In genomic region chr5:92711666-92712290, GRCm38 (mm10) we compare ENCODE assay signal across 28 mouse cellular contexts. TPM values are rescaled to one million over a fixed set of nuclear protein-coding genes. Genes with fewer than 3 reads are reported as not detected.
A peak's percentile ranks its signal among the peaks of the same experiment; 100 is the strongest.
DNase-seq lines count a peak whose midpoint lies in the region; ATAC-seq and TF ChIP-seq lines count a peak whose summit lies in the region.
"Had no signal": no experiment of that assay in that cellular context is flagged by ENCODE, and none has a peak within 500 bp of the region (broad histone marks: within the 10 kb centered on the region; RNA-seq: fewer than 3 reads in every experiment).

No protein-coding gene starts in this region.

- TF ChIP-seq EP300 in lung, postnatal 0 days (IDR thresholded peaks at IDR 0.05): no peak

- no peaks in the 10 kb centered on the region for H3K9me3 ChIP-seq in hindbrain, postnatal 0 days (ENCODE audit: low read length)
- no peaks in the 10 kb centered on the region for H3K9me3 ChIP-seq in hindbrain, embryonic 12.5 days (replicated peaks)
- no peaks in the 10 kb centered on the region for H3K9me3 ChIP-seq in lung, postnatal 0 days (ENCODE audit: low read length)
- no peaks in the 10 kb centered on the region for H3K9me3 ChIP-seq in limb, embryonic 15.5 days
- no peaks in the 10 kb centered on the region for H3K9me3 ChIP-seq in neural tube, embryonic 15.5 days (replicated peaks)
- H3K9me3 ChIP-seq in midbrain, postnatal 0 days (ENCODE audit: low read length): no peaks in the 10 kb centered on the region
- H3K9me3 ChIP-seq: hindbrain, embryonic 13.5 days; midbrain, embryonic 10.5 days; midbrain, embryonic 15.5 days had no signal

- ATAC-seq in hindbrain, postnatal 0 days: no peak
- no peak for ATAC-seq in hindbrain, embryonic 12.5 days (ENCODE audit: low FRiP score)
- no peak for ATAC-seq in lung, postnatal 0 days
- ATAC-seq in limb, embryonic 15.5 days (ENCODE audit: insufficient number of reproducible peaks, low FRiP score, low TSS enrichment, low read depth): no peak
- ATAC-seq in neural tube, embryonic 15.5 days (ENCODE audit: low FRiP score): peak; percentile 74
- no peak for ATAC-seq in midbrain, postnatal 0 days (ENCODE audit: low FRiP score)
- ATAC-seq: midbrain, embryonic 15.5 days; Patski had no signal

- H3K4me1 ChIP-seq in hindbrain, postnatal 0 days (ENCODE audit: insufficient read depth, low read length): no peaks in the 10 kb centered on the region
- H3K4me1 ChIP-seq in hindbrain, embryonic 12.5 days: peaks cover 8% of the 10 kb centered on the region
- H3K4me1 ChIP-seq in lung, postnatal 0 days (ENCODE audit: insufficient read depth, low read depth, low read length): peaks cover 13% of the 10 kb centered on the region; the same call in 1 of the 2 replicates
- H3K4me1 ChIP-seq in limb, embryonic 15.5 days: no peaks in the 10 kb centered on the region; the same call in 1 of the 2 replicates
- H3K4me1 ChIP-seq in neural tube, embryonic 15.5 days: 0 out of 2 replicates have a peak, but pooled peaks cover 3% of the 10 kb centered on the region
- H3K4me1 ChIP-seq in midbrain, postnatal 0 days (ENCODE audit: insufficient read depth, low read length): no peaks in the 10 kb centered on the region

- no peak overlapping the region for H3K4me3 ChIP-seq in hindbrain, postnatal 0 days (ENCODE audit: low read length)
- no peak overlapping the region for H3K4me3 ChIP-seq in hindbrain, embryonic 12.5 days
- H3K4me3 ChIP-seq in lung, postnatal 0 days (ENCODE audit: low read depth, low read length): no peak overlapping the region
- H3K4me3 ChIP-seq in limb, embryonic 15.5 days: no peak overlapping the region
- no peak overlapping the region for H3K4me3 ChIP-seq in neural tube, embryonic 15.5 days (replicated peaks)
- no peak overlapping the region for H3K4me3 ChIP-seq in midbrain, postnatal 0 days (ENCODE audit: low read depth, low read length)
- H3K4me3 ChIP-seq: erythroblast, embryonic 14.5 days; hindbrain, embryonic 13.5 days; midbrain, embryonic 10.5 days; midbrain, embryonic 15.5 days had no signal

- DNase-seq in hindbrain, postnatal 0 days (ENCODE audit: low spot score): peak; percentile 10
- DNase-seq in lung, postnatal 0 days (ENCODE audit: low spot score): no peak
- no peak for DNase-seq in lung, postnatal 14 days
- no peak for DNase-seq in layer of hippocampus, postnatal 36 days
- no peak for DNase-seq in midbrain, postnatal 0 days (ENCODE audit: low spot score)
- DNase-seq: adrenal gland, postnatal 10 days; cerebellum, adult 11 months; cerebellum, adult 9-11 months; gastrocnemius, postnatal 14 days; heart, postnatal 14 days; kidney, adult 18-20 months; kidney, postnatal 4 days; liver; lung, postnatal 10 days; right cerebral cortex, postnatal 4 days; thymus, adult 18-20 months; thymus, postnatal 25 days had no signal

- H3K36me3 ChIP-seq in hindbrain, postnatal 0 days (ENCODE audit: insufficient read depth, low read length): no peaks in the 10 kb centered on the region
- no peaks in the 10 kb centered on the region for H3K36me3 ChIP-seq in hindbrain, embryonic 12.5 days
- no peaks in the 10 kb centered on the region for H3K36me3 ChIP-seq in lung, postnatal 0 days (ENCODE audit: insufficient read depth, low read length)
- no peaks in the 10 kb centered on the region for H3K36me3 ChIP-seq in limb, embryonic 15.5 days
- no peaks in the 10 kb centered on the region for H3K36me3 ChIP-seq in neural tube, embryonic 15.5 days
- H3K36me3 ChIP-seq in midbrain, postnatal 0 days (ENCODE audit: insufficient read depth, low read length): no peaks in the 10 kb centered on the region
- H3K36me3 ChIP-seq: hindbrain, embryonic 13.5 days; midbrain, embryonic 10.5 days; midbrain, embryonic 15.5 days had no signal

- no peak for TF ChIP-seq CTCF in hindbrain, postnatal 0 days (IDR thresholded peaks at IDR 0.05; ENCODE audit: low read depth)
- TF ChIP-seq CTCF in lung, postnatal 0 days (IDR thresholded peaks at IDR 0.05): no peak
- no peak for TF ChIP-seq CTCF in midbrain, postnatal 0 days (IDR thresholded peaks at IDR 0.05)

- WGBS in hindbrain, postnatal 0 days: 55% methylated on average over 5 of the region's 5 CpGs
- WGBS in hindbrain, embryonic 12.5 days: 56% methylated on average over 5 of the region's 5 CpGs
- 57% methylated on average over 5 of the region's 5 CpGs for WGBS in lung, postnatal 0 days
- WGBS in limb, embryonic 15.5 days: 40% methylated on average over 5 of the region's 5 CpGs
- 15% methylated on average over 5 of the region's 5 CpGs for WGBS in neural tube, embryonic 15.5 days
- WGBS in midbrain, postnatal 0 days: 76% methylated on average over 5 of the region's 5 CpGs

- H3K27me3 ChIP-seq in hindbrain, postnatal 0 days (ENCODE audit: insufficient read depth, low read length): no peaks in the 10 kb centered on the region
- H3K27me3 ChIP-seq in hindbrain, embryonic 12.5 days: no peaks in the 10 kb centered on the region
- H3K27me3 ChIP-seq in lung, postnatal 0 days (replicated peaks; ENCODE audit: insufficient read depth, low read length): no peaks in the 10 kb centered on the region
- no peaks in the 10 kb centered on the region for H3K27me3 ChIP-seq in limb, embryonic 15.5 days
- H3K27me3 ChIP-seq in neural tube, embryonic 15.5 days (replicated peaks): no peaks in the 10 kb centered on the region
- no peaks in the 10 kb centered on the region for H3K27me3 ChIP-seq in midbrain, postnatal 0 days (ENCODE audit: insufficient read depth, low read length)
- H3K27me3 ChIP-seq: hindbrain, embryonic 13.5 days; midbrain, embryonic 15.5 days; Patski had no signal

- H3K27ac ChIP-seq in hindbrain, postnatal 0 days: 0 out of 2 replicates have a peak overlapping the region, but pooled peaks have one; percentile 13
- H3K27ac ChIP-seq in hindbrain, embryonic 12.5 days: no peak overlapping the region
- peak overlapping the region; percentile 29; the same call in 1 of the 2 replicates for H3K27ac ChIP-seq in lung, postnatal 0 days (ENCODE audit: low read length)
- H3K27ac ChIP-seq in limb, embryonic 15.5 days: 0 out of 2 replicates have a peak overlapping the region, but pooled peaks have one; percentile 34
- peak overlapping the region; percentile 28; the same call in 1 of the 2 replicates for H3K27ac ChIP-seq in neural tube, embryonic 15.5 days (replicated peaks)
- H3K27ac ChIP-seq in midbrain, postnatal 0 days (ENCODE audit: low read depth, low read length): no peak overlapping the region
- H3K27ac ChIP-seq: hindbrain, embryonic 13.5 days; midbrain, embryonic 10.5 days; midbrain, embryonic 15.5 days; stomach, postnatal 0 days had no signal

- no peak overlapping the region for H3K9ac ChIP-seq in hindbrain, postnatal 0 days (replicated peaks; ENCODE audit: low read length)
- no peak overlapping the region for H3K9ac ChIP-seq in hindbrain, embryonic 12.5 days
- H3K9ac ChIP-seq in lung, postnatal 0 days (replicated peaks; ENCODE audit: low read depth): no peak overlapping the region
- H3K9ac ChIP-seq in limb, embryonic 15.5 days: no peak overlapping the region
- no peak overlapping the region for H3K9ac ChIP-seq in neural tube, embryonic 15.5 days (replicated peaks)
- H3K9ac ChIP-seq in midbrain, postnatal 0 days (replicated peaks; ENCODE audit: low read length, poor library complexity, severe bottlenecking): no peak overlapping the region
- H3K9ac ChIP-seq: hindbrain, embryonic 13.5 days; midbrain, embryonic 15.5 days had no signal

- H3K4me2 ChIP-seq in hindbrain, postnatal 0 days (ENCODE audit: low read depth, low read length): no peak overlapping the region
- no peak overlapping the region for H3K4me2 ChIP-seq in hindbrain, embryonic 12.5 days (replicated peaks)
- H3K4me2 ChIP-seq in lung, postnatal 0 days (replicated peaks; ENCODE audit: low read depth, low read length): no peak overlapping the region
- H3K4me2 ChIP-seq in limb, embryonic 15.5 days: no peak overlapping the region
- no peak overlapping the region for H3K4me2 ChIP-seq in neural tube, embryonic 15.5 days
- no peak overlapping the region for H3K4me2 ChIP-seq in midbrain, postnatal 0 days (ENCODE audit: low read depth, low read length, poor library complexity, severe bottlenecking)
- H3K4me2 ChIP-seq: hindbrain, embryonic 13.5 days; midbrain, embryonic 15.5 days had no signal

RNA-seq across cellular contexts. Expression of gene Shroom3, which starts 28.5 kb away (rescaled TPM):
- total RNA-seq in hindbrain, postnatal 0 days (2014; rRNA removed): 9.7 and 18.9 TPM in 2 replicates
- polyA plus RNA-seq in hindbrain, postnatal 0 days (2015; fragmentation: Nextera tagmentation; extraction: Ambion mirVana): 1.1 and 1.2 TPM in 2 replicates
- polyA plus RNA-seq in hindbrain, embryonic 12.5 days (2016; fragmentation: Nextera tagmentation; extraction: Ambion mirVana): 5.8 and 6.5 TPM in 2 replicates
- 8.8 and 10.6 TPM in 2 replicates for polyA plus RNA-seq in lung, postnatal 0 days (2015; fragmentation: Nextera tagmentation; extraction: Ambion mirVana)
- polyA plus RNA-seq in limb, embryonic 15.5 days (2015; fragmentation: Nextera tagmentation; extraction: Ambion mirVana): 3.2 and 3.6 TPM in 2 replicates
- polyA plus RNA-seq in neural tube, embryonic 15.5 days (2015; fragmentation: Nextera tagmentation; extraction: Ambion mirVana): 1.8 and 2.3 TPM in 2 replicates
- total RNA-seq in layer of hippocampus, postnatal 36 days (2021): 1 to 10 TPM; 2.1 to 2.5 TPM
- total RNA-seq in midbrain, postnatal 0 days (2014; rRNA removed): 5.5 and 8.1 TPM in 2 replicates
- polyA plus RNA-seq in midbrain, postnatal 0 days (2015; fragmentation: Nextera tagmentation; extraction: Ambion mirVana): 0.92 and 1.2 TPM in 2 replicates
- total RNA-seq: granulocyte monocyte progenitor cell, adult 5-6 weeks; MEL had no signal

RNA-seq across cellular contexts. Expression of gene Ccdc158, which starts 36.7 kb away (rescaled TPM):
- total RNA-seq in hindbrain, postnatal 0 days (2014; rRNA removed): 0.26 and 0.72 TPM in 2 replicates
- polyA plus RNA-seq in hindbrain, postnatal 0 days (2015; fragmentation: Nextera tagmentation; extraction: Ambion mirVana): 0.23 and 0.28 TPM in 2 replicates
- polyA plus RNA-seq in hindbrain, embryonic 12.5 days (2016; fragmentation: Nextera tagmentation; extraction: Ambion mirVana): 0.52 and 0.55 TPM in 2 replicates
- 1.1 and 1.6 TPM in 2 replicates for polyA plus RNA-seq in lung, postnatal 0 days (2015; fragmentation: Nextera tagmentation; extraction: Ambion mirVana)
- polyA plus RNA-seq in limb, embryonic 15.5 days (2015; fragmentation: Nextera tagmentation; extraction: Ambion mirVana): 0.42 and 0.99 TPM in 2 replicates
- polyA plus RNA-seq in neural tube, embryonic 15.5 days (2015; fragmentation: Nextera tagmentation; extraction: Ambion mirVana): 0.31 and 0.54 TPM in 2 replicates
- total RNA-seq in layer of hippocampus, postnatal 36 days (2021): 1 to 10 TPM in 1 of 2 experiments, under 1 TPM in 1; 0.30 to 1.4 TPM
- total RNA-seq in midbrain, postnatal 0 days (2014; rRNA removed): 0.44 and 0.66 TPM in 2 replicates
- polyA plus RNA-seq in midbrain, postnatal 0 days (2015; fragmentation: Nextera tagmentation; extraction: Ambion mirVana): 0.23 and 0.52 TPM in 2 replicates
- total RNA-seq: heart, postnatal 14 days; MEL had no signal
- polyA plus RNA-seq: erythroblast, embryonic 14.5 days had no signal

Comparison
In these comparisons a context has a peak if more than half of its experiments do, and no peak if none do; other contexts are left out.
1. H3K27ac ChIP-seq: peak in hindbrain, postnatal 0 days (single experiment), lung, postnatal 0 days (single experiment), limb, embryonic 15.5 days (single experiment) and neural tube, embryonic 15.5 days (single experiment); none in hindbrain, embryonic 12.5 days (single experiment) and midbrain, postnatal 0 days (single experiment).